Mouse (Mus musculus): ENCODE data around the gene Pcca. TPM values are rescaled to one million over a fixed set of nuclear protein-coding genes. Genes with fewer than 3 reads are reported as not detected.

Gene Pcca
- 4.7 and 10.1 TPM in 2 replicates for polyA plus RNA-seq (2012; ENCODE audit: low replicate concordance)

GRCm38 (mm10) chr14:122534017-122534924, at the start of gene Pcca:
Gene Pcca, plus strand, starts transcription at chr14:122534324.

GRCm38 (mm10) chr14:122490441-122491328, 43.4 kb upstream of the Pcca start, which contains the start of gene Gm10837:
Gene Gm10837, plus strand, starts transcription at chr14:122490586.

DNA sequence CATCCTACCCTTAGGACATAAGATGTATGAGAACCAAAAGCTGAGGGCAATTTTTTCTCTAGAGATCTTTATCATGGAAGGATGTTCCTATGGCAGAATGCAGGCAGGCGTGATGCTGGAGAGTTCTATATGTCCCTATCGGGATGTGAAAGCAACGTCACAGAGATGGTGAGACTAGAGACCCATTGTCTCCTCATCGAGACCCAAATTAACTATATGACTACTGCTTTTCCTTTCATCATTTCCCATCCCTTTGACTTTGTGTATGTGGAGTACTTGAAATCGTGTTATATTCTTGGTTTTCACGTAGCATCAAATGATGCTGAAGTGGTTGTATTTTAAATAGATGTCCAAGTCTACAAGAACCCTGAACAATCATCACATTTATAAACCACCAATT, 379.5 kb downstream of the Pcca start, which contains the start of gene Ggact:
Gene Ggact, minus strand, starts transcription at position 101 of the 400 bp plus-strand sequence.

Other genes starting within 250 kb of the Pcca start
- not detected in 2 replicates for gene Gm5089, start 83.2 kb upstream of the Pcca start, polyA plus RNA-seq (2012; ENCODE audit: low replicate concordance)
- gene Zic5, start 68.6 kb upstream of the Pcca start, polyA plus RNA-seq (2012; ENCODE audit: low replicate concordance) = 0.06 TPM in 1 of 2 replicates, not detected in the other
- gene Zic2, start 58.9 kb upstream of the Pcca start, polyA plus RNA-seq (2012; ENCODE audit: low replicate concordance) = 0.11 TPM in 1 of 2 replicates, not detected in the other
- gene Gm10837, start 43.7 kb upstream of the Pcca start, polyA plus RNA-seq (2012; ENCODE audit: low replicate concordance) = 0.11 TPM in 1 of 2 replicates, not detected in the other